Mouse (Mus musculus): ENCODE results near the gene Cacna1h. TPM values are rescaled to one million over a fixed set of nuclear protein-coding genes. Genes with fewer than 3 reads are reported as not detected.

Gene Cacna1h
- polyA plus RNA-seq, 1 experiment from 2014 or later: 3.2 TPM

- peak overlapping the region; percentile 62 for H3K4me3 ChIP-seq
- peak; percentile 61 for DNase-seq (ENCODE audit: low spot score)
- peaks cover 69% of the 10 kb centered on the region for H3K4me1 ChIP-seq
- H3K27me3 ChIP-seq (ENCODE audit: low read depth, poor library complexity, severe bottlenecking): peaks cover 74% of the 10 kb centered on the region
- H3K9me3 ChIP-seq (replicated peaks): no peaks in the 10 kb centered on the region
- under 1% methylated on average over 53 of the region's 53 CpGs for WGBS
- H3K36me3 ChIP-seq: peaks cover 5% of the 10 kb centered on the region; the same call in 1 of the 2 replicates
- peak overlapping the region; percentile 90 for H3K27ac ChIP-seq
These were observed 976 bp downstream of the Cacna1h start for GRCm38 (mm10) chr17:25432433-25433181.

GRCm38 (mm10) chr17:25430534-25430933 lies 3.0 kb downstream of the Cacna1h start:
- H3K4me1 ChIP-seq: peaks cover 73% of the 10 kb centered on the region
- H3K4me3 ChIP-seq: peak overlapping the region; percentile 18; the same call in 1 of the 2 replicates
- no peak for DNase-seq (ENCODE audit: low spot score)
- H3K27me3 ChIP-seq (ENCODE audit: low read depth, poor library complexity, severe bottlenecking): peaks cover 69% of the 10 kb centered on the region
- 54% methylated on average over 8 of the region's 8 CpGs for WGBS
- H3K36me3 ChIP-seq: peaks cover 5% of the 10 kb centered on the region; the same call in 1 of the 2 replicates
- H3K27ac ChIP-seq: no peak overlapping the region
- H3K9me3 ChIP-seq (replicated peaks): no peaks in the 10 kb centered on the region

DNA sequence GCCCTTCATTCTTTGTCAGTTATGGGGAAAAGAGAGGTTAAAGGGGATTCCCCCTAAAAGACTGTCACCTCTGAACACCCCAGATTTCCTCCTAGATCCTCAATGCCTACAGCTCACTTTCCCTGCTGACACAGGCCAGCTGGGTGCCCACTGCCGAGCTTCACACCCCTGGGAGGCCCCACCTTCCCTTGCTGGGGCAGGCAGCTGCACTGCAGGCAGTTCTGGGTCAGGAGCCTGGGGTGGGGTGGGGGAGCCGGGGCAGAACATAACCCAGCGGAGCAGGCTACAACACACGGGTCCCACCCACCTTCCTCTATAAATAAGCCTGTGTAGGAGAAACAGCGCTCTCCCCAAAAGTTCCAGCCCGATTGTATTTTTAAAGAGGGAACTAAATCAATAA lies 3.7 kb downstream of the Cacna1h start:
- Histone ChIP-seq H3K27me3 (ENCODE audit: low read depth, poor library complexity, severe bottlenecking) (peaks cover 65% of the 10 kb centered on the region), H3K4me3 (no peak overlapping the region), H3K9me3 (replicated peaks) (no peaks in the 10 kb centered on the region), H3K27ac (no peak overlapping the region), H3K4me1 (peaks cover 67% of the 10 kb centered on the region), H3K36me3 (peaks cover 5% of the 10 kb centered on the region; the same call in 1 of the 2 replicates)
- 51% methylated on average over 6 of the region's 6 CpGs for WGBS
- no peak for DNase-seq (ENCODE audit: low spot score)

DNA sequence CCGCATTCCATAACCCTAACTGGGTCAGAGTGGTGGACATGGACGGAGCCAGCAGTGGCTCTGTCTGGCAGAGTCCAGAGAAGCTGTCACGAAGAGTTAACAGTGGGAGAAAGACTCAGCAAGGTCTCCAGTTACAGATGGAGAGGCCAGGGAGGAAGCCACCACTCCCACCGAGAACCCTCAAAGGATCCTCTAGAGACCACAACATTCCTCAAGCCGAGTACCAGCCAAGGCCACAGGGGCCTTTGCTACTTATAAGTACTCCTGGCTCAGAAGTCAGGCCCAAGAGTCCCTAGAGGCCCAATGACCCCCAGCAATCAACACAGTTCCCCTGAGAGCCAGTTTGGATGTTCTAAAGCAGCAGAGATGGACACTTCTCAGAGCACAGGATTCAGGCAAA lies 4.3 kb downstream of the Cacna1h start:
- H3K27ac ChIP-seq: no peak overlapping the region
- H3K36me3 ChIP-seq: peaks cover 5% of the 10 kb centered on the region; the same call in 1 of the 2 replicates
- no peak for DNase-seq (ENCODE audit: low spot score)
- H3K9me3 ChIP-seq (replicated peaks): no peaks in the 10 kb centered on the region
- H3K27me3 ChIP-seq (ENCODE audit: low read depth, poor library complexity, severe bottlenecking): peaks cover 65% of the 10 kb centered on the region
- 0 out of 2 replicates have a peak overlapping the region, but pooled peaks have one; percentile 1 for H3K4me3 ChIP-seq
- 39% methylated on average over 5 of the region's 5 CpGs for WGBS
- peaks cover 65% of the 10 kb centered on the region for H3K4me1 ChIP-seq

GRCm38 (mm10) chr17:25427441-25427840 lies 6.1 kb downstream of the Cacna1h start:
- Histone ChIP-seq H3K27ac (peak overlapping the region; percentile 27), H3K27me3 (ENCODE audit: low read depth, poor library complexity, severe bottlenecking) (peaks cover 49% of the 10 kb centered on the region), H3K4me1 (peaks cover 49% of the 10 kb centered on the region), H3K4me3 (no peak overlapping the region), H3K36me3 (peaks cover 5% of the 10 kb centered on the region; the same call in 1 of the 2 replicates), H3K9me3 (replicated peaks) (no peaks in the 10 kb centered on the region)
- DNase-seq (ENCODE audit: low spot score): no peak
- 56% methylated on average over 10 of the region's 10 CpGs for WGBS

GRCm38 (mm10) chr17:25425996-25426395 lies 7.6 kb downstream of the Cacna1h start:
- no peak overlapping the region for H3K27ac ChIP-seq
- H3K9me3 ChIP-seq (replicated peaks): no peaks in the 10 kb centered on the region
- no peak for DNase-seq (ENCODE audit: low spot score)
- H3K4me3 ChIP-seq: no peak overlapping the region
- 88% methylated on average over 2 of the region's 2 CpGs for WGBS
- peaks cover 40% of the 10 kb centered on the region for H3K4me1 ChIP-seq
- H3K36me3 ChIP-seq: peaks cover 11% of the 10 kb centered on the region; the same call in 1 of the 2 replicates
- peaks cover 34% of the 10 kb centered on the region for H3K27me3 ChIP-seq (ENCODE audit: low read depth, poor library complexity, severe bottlenecking)

DNA sequence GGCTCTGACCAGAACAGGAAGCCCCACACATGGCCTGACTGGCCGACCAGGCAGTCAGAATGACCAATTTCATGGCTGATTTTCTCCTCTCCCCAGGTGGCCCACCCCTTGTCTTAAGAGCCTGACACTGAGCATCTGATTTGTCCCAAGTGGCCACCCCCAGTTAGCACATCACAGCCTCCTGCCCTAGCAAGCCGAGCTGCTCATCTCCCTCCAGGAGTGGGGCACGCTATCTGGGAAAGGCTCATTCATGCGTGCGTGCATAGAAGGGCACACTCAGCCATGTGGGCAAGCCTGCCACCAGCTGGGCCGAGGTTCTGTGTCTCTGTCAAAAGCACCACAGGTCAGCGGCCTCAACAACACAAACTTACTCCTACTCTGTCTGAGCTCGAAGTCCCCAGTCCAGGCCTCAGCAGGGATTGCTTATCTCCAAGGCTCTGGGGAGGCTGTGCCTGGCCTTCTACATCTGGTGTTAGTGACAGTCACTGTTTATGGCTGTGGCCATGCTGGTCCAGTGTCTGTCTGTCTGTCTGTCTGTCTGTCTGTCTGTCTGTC lies 9.0 kb downstream of the Cacna1h start:
- Histone ChIP-seq H3K9me3 (replicated peaks) (no peaks in the 10 kb centered on the region), H3K4me1 (peaks cover 40% of the 10 kb centered on the region), H3K27ac (peak overlapping the region; percentile 11; the same call in 1 of the 2 replicates), H3K36me3 (peaks cover 11% of the 10 kb centered on the region; the same call in 1 of the 2 replicates), H3K27me3 (ENCODE audit: low read depth, poor library complexity, severe bottlenecking) (peaks cover 20% of the 10 kb centered on the region), H3K4me3 (no peak overlapping the region)
- no peak for DNase-seq (ENCODE audit: low spot score)
- WGBS: 67% methylated on average over 8 of the region's 8 CpGs

GRCm38 (mm10) chr17:25420998-25421397 lies 12.6 kb downstream of the Cacna1h start:
- WGBS: 91% methylated on average over 3 of the region's 3 CpGs
- Histone ChIP-seq H3K4me1 (peaks cover 58% of the 10 kb centered on the region), H3K36me3 (peaks cover 6% of the 10 kb centered on the region; the same call in 1 of the 2 replicates), H3K4me3 (no peak overlapping the region), H3K27me3 (ENCODE audit: low read depth, poor library complexity, severe bottlenecking) (no peaks in the 10 kb centered on the region), H3K27ac (peak overlapping the region; percentile 61; the same call in 1 of the 2 replicates), H3K9me3 (replicated peaks) (no peaks in the 10 kb centered on the region)
- no peak for DNase-seq (ENCODE audit: low spot score)

DNA sequence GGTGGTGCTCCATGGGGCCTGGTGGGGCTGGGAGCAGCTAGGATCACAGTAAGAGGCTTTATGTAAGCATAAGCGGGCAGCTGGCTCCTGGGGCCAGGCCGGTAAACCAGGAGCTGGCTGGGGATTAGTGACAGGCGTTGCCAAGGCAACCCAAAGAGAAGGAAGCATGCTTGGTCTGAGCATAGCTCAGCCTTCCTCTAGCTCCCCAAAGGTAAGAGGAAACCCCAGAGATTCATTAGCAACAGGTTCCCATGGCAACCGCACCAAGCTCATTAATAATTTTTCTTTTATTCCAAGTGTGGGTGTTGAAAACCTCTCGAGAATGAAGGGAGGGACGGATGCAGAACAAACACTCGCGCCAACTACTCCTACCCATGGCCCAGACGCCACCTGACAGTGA lies 14.7 kb downstream of the Cacna1h start:
- peak; percentile 54 for DNase-seq (ENCODE audit: low spot score)
- peaks cover 6% of the 10 kb centered on the region; the same call in 1 of the 2 replicates for H3K36me3 ChIP-seq
- 45% methylated on average over 9 of the region's 9 CpGs for WGBS
- H3K27ac ChIP-seq: peak overlapping the region; percentile 74
- H3K9me3 ChIP-seq (replicated peaks): no peaks in the 10 kb centered on the region
- peaks cover 74% of the 10 kb centered on the region for H3K4me1 ChIP-seq
- H3K4me3 ChIP-seq: peak overlapping the region; percentile 19; the same call in 1 of the 2 replicates
- no peaks in the 10 kb centered on the region for H3K27me3 ChIP-seq (ENCODE audit: low read depth, poor library complexity, severe bottlenecking)

DNA sequence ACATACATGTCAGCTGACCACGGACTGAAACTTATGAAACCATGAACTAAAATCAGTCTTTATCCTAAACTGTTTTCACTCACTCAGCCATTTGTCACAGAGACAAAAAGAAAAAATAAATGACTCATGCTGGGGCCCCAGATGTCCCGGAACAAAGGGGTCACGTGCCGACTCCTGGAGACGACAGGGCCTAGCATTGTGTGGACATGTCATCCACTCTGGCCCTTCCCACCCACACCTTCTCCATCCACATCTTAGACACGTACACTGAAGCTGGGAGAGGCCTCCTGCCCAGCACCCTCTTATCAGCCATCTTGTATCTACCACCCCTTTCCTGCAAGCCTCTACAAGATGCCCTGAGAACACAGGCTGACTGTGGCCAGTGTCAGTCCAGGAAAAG lies 15.6 kb downstream of the Cacna1h start:
- 90% methylated on average over 6 of the region's 6 CpGs for WGBS

DNA sequence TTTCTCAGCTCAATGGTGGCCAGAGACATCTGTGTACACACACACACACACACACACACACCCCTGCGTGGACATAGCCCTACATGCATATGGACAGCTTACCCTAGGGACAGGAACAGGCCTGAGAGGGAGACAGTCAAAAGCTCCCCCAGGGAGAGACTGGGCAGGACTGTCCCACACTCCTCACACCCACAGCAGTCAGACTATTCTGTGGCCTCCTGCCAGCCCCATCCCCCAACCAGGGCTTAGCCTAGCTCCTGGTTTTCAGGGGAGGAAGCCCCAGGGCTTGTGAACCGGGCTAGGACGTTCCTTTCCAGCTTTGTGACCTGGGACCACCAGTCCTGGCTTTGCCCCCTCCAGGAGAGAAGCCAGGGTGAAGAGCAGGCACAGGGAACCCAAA lies 17.4 kb downstream of the Cacna1h start:
- Histone ChIP-seq H3K4me3 (peak overlapping the region; percentile 40), H3K27ac (peak overlapping the region; percentile 91), H3K27me3 (ENCODE audit: low read depth, poor library complexity, severe bottlenecking) (no peaks in the 10 kb centered on the region), H3K36me3 (no peaks in the 10 kb centered on the region), H3K9me3 (replicated peaks) (no peaks in the 10 kb centered on the region), H3K4me1 (peaks cover 78% of the 10 kb centered on the region)
- DNase-seq (ENCODE audit: low spot score): peak; percentile 55
- 19% methylated on average over 3 of the region's 3 CpGs for WGBS

More for the DNA sequence above, 15.6 kb downstream of the Cacna1h start:
- Histone ChIP-seq H3K27me3 (ENCODE audit: low read depth, poor library complexity, severe bottlenecking) (no peaks in the 10 kb centered on the region), H3K9me3 (replicated peaks) (no peaks in the 10 kb centered on the region), H3K4me1 (peaks cover 77% of the 10 kb centered on the region), H3K27ac (peak overlapping the region; percentile 74), H3K36me3 (peaks cover 6% of the 10 kb centered on the region; the same call in 1 of the 2 replicates), H3K4me3 (no peak overlapping the region)
- no peak for DNase-seq (ENCODE audit: low spot score)

DNA sequence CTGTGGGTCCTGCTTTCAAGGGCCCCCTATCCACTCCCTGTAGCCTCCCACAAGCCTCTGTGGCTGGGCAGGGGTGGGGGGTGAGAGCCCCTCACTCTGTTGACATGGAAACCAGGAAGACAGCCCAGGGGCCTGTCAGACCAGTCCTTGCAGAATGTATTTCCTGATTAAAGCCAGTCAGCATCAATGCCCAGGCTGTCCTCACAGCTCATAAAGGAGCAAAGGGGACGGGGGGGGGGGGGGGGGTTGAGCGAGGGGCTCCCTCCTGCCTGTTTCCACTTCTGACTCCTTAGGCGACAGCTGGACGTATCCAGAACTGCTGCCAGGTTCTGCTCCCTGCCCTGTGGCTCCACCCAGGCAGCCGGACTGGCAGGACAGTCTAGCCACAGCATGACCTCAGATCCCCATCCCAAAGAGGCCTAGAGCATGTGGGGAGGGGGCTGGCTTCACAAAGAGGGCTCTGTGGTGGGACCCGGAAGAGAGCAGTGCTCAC lies 18.1 kb downstream of the Cacna1h start:
- peak overlapping the region; percentile 91 for H3K27ac ChIP-seq

GRCm38 (mm10) chr17:25414917-25415316 lies 18.7 kb downstream of the Cacna1h start:
- DNase-seq (ENCODE audit: low spot score): peak; percentile 41
- peak overlapping the region; percentile 40 for H3K4me3 ChIP-seq
- peak overlapping the region; percentile 91 for H3K27ac ChIP-seq
- no peaks in the 10 kb centered on the region for H3K9me3 ChIP-seq (replicated peaks)
- H3K36me3 ChIP-seq: no peaks in the 10 kb centered on the region
- peaks cover 78% of the 10 kb centered on the region for H3K4me1 ChIP-seq
- 19% methylated on average over 3 of the region's 3 CpGs for WGBS
- H3K27me3 ChIP-seq (ENCODE audit: low read depth, poor library complexity, severe bottlenecking): no peaks in the 10 kb centered on the region

More for the DNA sequence above, 18.1 kb downstream of the Cacna1h start:
- Histone ChIP-seq H3K9me3 (replicated peaks) (no peaks in the 10 kb centered on the region), H3K27me3 (ENCODE audit: low read depth, poor library complexity, severe bottlenecking) (no peaks in the 10 kb centered on the region), H3K4me3 (peak overlapping the region; percentile 40), H3K36me3 (no peaks in the 10 kb centered on the region), H3K4me1 (peaks cover 78% of the 10 kb centered on the region)
- 11% methylated on average over 5 of the region's 6 CpGs for WGBS
- peak; percentile 79 for DNase-seq (ENCODE audit: low spot score)
